In genomic region chr1:39272976-39273375, GRCm38 (mm10) we compare ENCODE assay signal across 29 mouse cellular contexts.
DNase-seq lines count a peak whose midpoint lies in the region; ATAC-seq and TF ChIP-seq lines count a peak whose summit lies in the region.
"Had no signal": no experiment of that assay in that cellular context is flagged by ENCODE, and none has a peak within 500 bp of the region (broad histone marks: within the 10 kb centered on the region; RNA-seq: fewer than 3 reads in every experiment).

No protein-coding gene starts in this region.

- no peak overlapping the region for H3K27ac ChIP-seq in kidney, postnatal 0 days
- H3K27ac ChIP-seq in layer of hippocampus, adult 2 months, result peak overlapping the region; percentile 23; the same call in 1 of the 2 replicates
- H3K27ac ChIP-seq: embryonic facial prominence, embryonic 13.5 days; embryonic facial prominence, embryonic 15.5 days; forebrain, embryonic 10.5 days; forebrain, embryonic 12.5 days had no signal

- H3K27me3 ChIP-seq in kidney, postnatal 0 days (ENCODE audit: insufficient read depth, low read length), result no peaks in the 10 kb centered on the region
- H3K27me3 ChIP-seq: CH12.LX; embryonic facial prominence, embryonic 13.5 days; embryonic facial prominence, embryonic 15.5 days; forebrain, embryonic 12.5 days had no signal

- H3K4me2 ChIP-seq in kidney, postnatal 0 days (ENCODE audit: low read length), result no peak overlapping the region
- H3K4me2 ChIP-seq: embryonic facial prominence, embryonic 13.5 days; embryonic facial prominence, embryonic 15.5 days; forebrain, embryonic 12.5 days had no signal

- H3K4me3 ChIP-seq in kidney, postnatal 0 days (replicated peaks; ENCODE audit: low read depth, low read length), result no peak overlapping the region
- H3K4me3 ChIP-seq in layer of hippocampus, adult 2 months, result no peak overlapping the region
- H3K4me3 ChIP-seq: embryonic facial prominence, embryonic 13.5 days; embryonic facial prominence, embryonic 15.5 days; erythroblast, embryonic 14.5 days; forebrain, embryonic 10.5 days; forebrain, embryonic 12.5 days had no signal

- H3K9ac ChIP-seq in kidney, postnatal 0 days (ENCODE audit: low read depth, low read length), result no peak overlapping the region
- H3K9ac ChIP-seq: embryonic facial prominence, embryonic 13.5 days; embryonic facial prominence, embryonic 15.5 days; forebrain, embryonic 12.5 days had no signal

- no peaks in the 10 kb centered on the region for H3K4me1 ChIP-seq in kidney, postnatal 0 days (replicated peaks; ENCODE audit: insufficient read depth, low read length)
- H3K4me1 ChIP-seq: embryonic facial prominence, embryonic 13.5 days; embryonic facial prominence, embryonic 15.5 days had no signal

- no peaks in the 10 kb centered on the region for H3K36me3 ChIP-seq in kidney, postnatal 0 days (ENCODE audit: insufficient read depth, low read length)
- H3K36me3 ChIP-seq: embryonic facial prominence, embryonic 13.5 days; embryonic facial prominence, embryonic 15.5 days; forebrain, embryonic 10.5 days; forebrain, embryonic 12.5 days; G1E had no signal

- TF ChIP-seq CTCF in kidney, postnatal 0 days (IDR thresholded peaks at IDR 0.05; ENCODE audit: low read depth), result no peak
- no peak for TF ChIP-seq CTCF in layer of hippocampus, adult 2 months (conservative IDR thresholded peaks at IDR 0.05)

- DNase-seq in kidney, postnatal 0 days (ENCODE audit: low spot score), result peak; percentile 10
- no peak for DNase-seq in kidney, postnatal 36 days
- DNase-seq in layer of hippocampus, adult 2 months (ENCODE audit: low spot score in 2 of 2), result peak in 1 of 2 experiments; percentile 45
- DNase-seq in layer of hippocampus, postnatal 25 days (ENCODE audit: extremely low spot score in 1 of 2, low spot score in 1 of 2), result no peak
- peak; percentile 28 for DNase-seq in layer of hippocampus, adult 9-11 months
- no peak for DNase-seq in layer of hippocampus, adult 8-10 months (ENCODE audit: low spot score in 2 of 2)
- peak; percentile 76 for DNase-seq in MN1 (ENCODE audit: low spot score)
- DNase-seq in adrenal gland, adult 8-10 months, result no peak
- DNase-seq: adrenal gland, adult 2 months; adrenal gland, postnatal 14 days; adrenal gland, postnatal 36 days; B cell, adult 2 months; cerebellum, adult 11 months; cerebellum, adult 18-20 months; cerebellum, adult 8-10 months; cerebellum, adult 9-11 months; cerebellum, postnatal 14 days; cerebellum, postnatal 36 days; embryo, embryonic 11 days had no signal

- no peak for ATAC-seq in kidney, postnatal 0 days (replicated peaks; ENCODE audit: low FRiP score, low read depth)
- ATAC-seq: CD4-positive, CD25-positive, alpha-beta regulatory T cell, adult 4 months; forebrain, embryonic 14.5 days; forebrain, embryonic 16.5 days had no signal

- H3K9me3 ChIP-seq in kidney, postnatal 0 days (replicated peaks; ENCODE audit: low read length), result no peaks in the 10 kb centered on the region
- H3K9me3 ChIP-seq: embryonic facial prominence, embryonic 13.5 days; embryonic facial prominence, embryonic 15.5 days; forebrain, embryonic 12.5 days; G1E had no signal

- 31% methylated on average over 6 of the region's 6 CpGs for WGBS in kidney, postnatal 0 days

Comparison
In these comparisons a context has a peak if more than half of its experiments do, and no peak if none do; other contexts are left out.
1. DNase-seq: peak in kidney, postnatal 0 days (single experiment), layer of hippocampus, adult 9-11 months (single experiment) and MN1 (single experiment); none in kidney, postnatal 36 days (0 of 2), layer of hippocampus, postnatal 25 days (0 of 2), layer of hippocampus, adult 8-10 months (0 of 2) and adrenal gland, adult 8-10 months (single experiment).